Mouse (Mus musculus): ENCODE results near the gene Tmc6.
A peak's percentile ranks its signal among the peaks of the same experiment; 100 is the strongest.

Tmc6 gene

DNA sequence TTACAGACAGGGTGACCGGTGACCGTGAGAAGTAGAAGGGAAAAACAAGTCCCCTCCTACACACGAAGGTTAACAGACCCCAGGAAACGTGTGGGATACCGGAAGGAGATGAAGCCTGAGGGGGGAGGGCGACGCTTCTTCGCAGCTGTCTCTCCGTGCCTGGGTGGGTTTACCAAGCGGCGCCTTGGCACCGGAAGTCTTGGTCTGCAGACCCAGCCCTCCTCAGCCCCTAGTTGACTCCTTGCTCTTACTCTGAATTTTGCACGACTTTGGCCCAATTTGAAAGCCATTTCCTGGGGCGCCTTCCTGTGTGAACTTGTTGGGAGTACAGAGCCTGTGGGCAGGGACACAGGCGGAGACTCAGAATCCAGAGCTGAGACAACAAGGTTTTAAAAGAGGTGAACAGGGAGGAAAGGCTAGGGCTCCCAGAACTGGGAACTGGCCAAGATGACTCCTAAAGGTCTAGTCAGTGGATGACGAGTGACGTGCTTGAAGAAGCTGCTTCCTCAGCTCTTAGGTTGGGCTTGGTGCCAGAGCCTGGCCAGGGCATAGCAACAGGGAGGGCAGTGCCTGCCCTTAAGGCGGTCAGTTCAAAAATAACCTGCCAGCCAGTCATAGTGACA lies 688 bp downstream of the Tmc6 start:
- no peak for ATAC-seq (ENCODE audit: low TSS enrichment)

DNA sequence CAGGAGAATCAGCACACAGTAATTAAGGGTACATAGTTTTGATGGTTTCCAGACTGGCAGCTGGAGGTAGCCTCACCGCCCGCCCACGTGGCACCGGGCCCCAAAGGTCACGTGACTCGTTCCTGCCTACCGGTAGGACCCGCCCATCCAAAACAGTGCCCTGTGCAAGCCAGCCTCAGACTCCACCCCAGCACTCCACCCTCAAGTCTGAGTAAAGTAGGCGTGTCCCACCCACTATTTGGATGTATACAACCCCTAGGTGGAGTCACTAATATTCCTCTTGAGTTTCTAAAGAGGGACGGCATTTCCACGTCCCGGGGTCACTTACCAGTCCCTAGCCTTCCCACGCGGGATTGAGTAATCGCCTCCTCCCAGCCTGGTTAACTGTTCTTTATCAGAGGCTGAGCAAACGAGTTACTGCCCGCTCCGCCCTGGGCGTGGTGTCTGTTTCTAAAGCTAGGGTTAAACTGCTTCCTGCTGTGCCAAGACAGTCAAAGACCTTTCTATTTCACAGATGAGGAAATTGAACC lies 1.4 kb downstream of the Tmc6 start:
- ATAC-seq (ENCODE audit: low TSS enrichment) = no peak

DNA sequence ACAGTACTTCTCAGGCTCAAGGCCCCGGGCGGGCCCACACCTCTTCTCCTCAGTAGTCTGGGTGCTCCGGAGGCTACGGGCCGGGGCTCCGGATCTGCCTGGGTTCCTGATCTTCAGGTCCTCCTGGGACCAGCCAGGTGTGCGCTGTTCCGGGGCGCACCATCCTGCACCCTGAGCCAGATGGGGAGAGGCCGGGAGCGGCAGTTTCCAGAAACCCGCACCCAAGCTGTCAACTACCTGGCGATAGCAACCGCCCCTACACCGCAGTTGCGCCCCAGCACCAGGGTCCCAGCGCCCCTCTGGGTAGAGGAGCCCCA lies 1.8 kb downstream of the Tmc6 start:
- no peak for ATAC-seq (ENCODE audit: low TSS enrichment)

DNA sequence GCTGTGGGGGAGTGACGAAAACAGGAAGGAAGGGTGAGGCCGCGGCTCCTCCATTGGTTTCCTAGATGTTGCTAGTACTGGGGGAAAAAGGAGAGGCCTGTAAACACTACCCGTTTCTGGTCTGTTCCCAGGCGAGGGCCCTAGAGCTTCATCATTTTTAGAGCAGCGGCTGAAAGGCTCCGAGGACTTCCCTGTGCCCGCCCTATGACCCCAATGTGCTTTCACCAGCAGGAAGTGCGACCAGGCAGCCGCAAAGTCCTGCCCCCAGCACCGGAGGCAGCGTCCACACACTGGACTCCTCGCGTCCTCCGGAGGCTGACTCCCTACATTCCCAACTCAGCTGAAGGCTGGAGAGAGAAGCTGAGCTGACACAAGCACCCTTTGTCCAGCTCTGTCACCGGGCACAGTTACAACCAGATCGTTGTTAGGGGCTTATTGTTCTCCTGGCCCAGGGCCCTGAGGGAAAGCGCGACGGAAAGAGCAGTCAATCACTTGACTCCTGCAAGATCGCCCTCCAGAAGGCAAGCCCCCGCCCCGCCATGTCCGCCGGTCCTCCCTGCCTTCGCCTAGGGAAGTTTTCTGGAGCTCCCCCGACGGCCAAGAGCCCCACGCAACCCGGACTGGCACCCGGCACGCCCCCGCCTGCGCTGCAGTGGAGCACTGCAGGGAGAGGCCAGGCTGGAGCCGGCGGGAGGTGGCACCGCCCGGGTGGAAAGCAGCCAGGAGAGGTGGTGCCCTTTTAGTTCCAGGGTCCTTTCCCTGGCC lies 2.4 kb downstream of the Tmc6 start:
- peak; percentile 53; the same call in 1 of the 2 replicates for ATAC-seq (ENCODE audit: low TSS enrichment)

DNA sequence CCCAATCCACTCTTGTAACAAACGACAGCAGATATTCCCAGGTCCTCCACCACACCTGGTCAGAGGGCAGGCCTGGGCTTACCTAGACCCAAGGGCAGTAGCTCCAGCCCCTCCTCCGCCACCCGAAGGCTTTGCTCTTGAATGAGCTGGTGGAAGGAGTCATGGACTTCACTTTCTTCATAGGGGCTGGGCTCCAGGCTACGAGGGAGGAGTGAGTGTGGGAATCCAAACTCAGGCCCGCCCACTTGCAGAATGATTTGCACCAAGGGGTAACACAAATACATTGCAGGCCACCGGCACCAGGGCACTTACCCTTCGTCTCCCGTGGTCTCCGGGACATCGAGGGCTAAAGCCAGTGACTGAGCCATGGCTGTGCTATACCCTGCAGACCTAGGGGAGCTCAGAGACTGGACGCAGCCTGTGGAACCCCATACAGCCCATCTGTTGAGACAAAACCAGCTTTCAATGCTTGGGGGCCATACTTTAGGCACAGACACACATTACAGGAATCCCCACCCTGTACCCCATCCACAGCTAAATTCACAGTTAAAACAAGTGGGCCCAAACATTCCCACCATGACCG lies 3.1 kb downstream of the Tmc6 start:
- no peak for ATAC-seq (ENCODE audit: low TSS enrichment)

DNA sequence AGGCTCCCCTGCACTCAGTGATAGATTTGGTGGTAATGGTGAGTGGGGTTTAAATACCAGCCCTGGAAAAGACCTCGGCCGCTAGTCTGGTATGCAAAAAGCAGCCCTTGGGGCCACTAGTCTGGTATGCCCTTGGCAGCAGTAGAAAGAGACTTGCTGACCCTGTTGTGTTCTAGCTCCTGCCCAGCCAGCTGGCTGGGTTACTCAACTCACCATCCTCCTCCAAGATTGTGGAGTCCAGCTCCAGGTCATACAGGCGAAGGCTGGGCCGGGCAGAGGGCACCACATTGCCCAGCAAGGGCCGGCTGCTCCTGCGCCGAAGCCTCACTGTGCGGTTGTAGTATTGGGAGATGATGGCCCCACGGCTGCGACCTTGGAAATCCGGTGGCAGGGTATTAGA lies 4.0 kb downstream of the Tmc6 start:
- ATAC-seq (ENCODE audit: low TSS enrichment) = no peak

DNA sequence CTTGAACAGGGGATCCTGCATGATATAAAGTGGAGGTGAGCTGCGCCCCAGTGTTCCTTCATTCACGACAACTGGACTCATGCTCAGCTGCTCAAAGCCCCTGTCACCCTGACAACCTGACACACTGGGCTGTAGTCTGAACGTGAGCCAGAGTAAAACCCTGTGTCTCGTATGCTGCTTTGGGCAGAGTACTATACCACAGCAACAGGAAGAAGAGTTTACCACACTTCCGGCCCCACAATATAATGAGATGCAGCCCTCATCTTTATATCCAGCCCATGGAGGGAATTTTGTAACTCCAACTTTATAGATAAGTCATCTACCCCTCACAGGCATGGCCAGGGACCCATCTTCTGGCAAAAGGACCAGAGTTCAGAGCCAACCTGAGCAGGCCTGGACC lies 4.9 kb downstream of the Tmc6 start:
- no peak for ATAC-seq (ENCODE audit: low TSS enrichment)

DNA sequence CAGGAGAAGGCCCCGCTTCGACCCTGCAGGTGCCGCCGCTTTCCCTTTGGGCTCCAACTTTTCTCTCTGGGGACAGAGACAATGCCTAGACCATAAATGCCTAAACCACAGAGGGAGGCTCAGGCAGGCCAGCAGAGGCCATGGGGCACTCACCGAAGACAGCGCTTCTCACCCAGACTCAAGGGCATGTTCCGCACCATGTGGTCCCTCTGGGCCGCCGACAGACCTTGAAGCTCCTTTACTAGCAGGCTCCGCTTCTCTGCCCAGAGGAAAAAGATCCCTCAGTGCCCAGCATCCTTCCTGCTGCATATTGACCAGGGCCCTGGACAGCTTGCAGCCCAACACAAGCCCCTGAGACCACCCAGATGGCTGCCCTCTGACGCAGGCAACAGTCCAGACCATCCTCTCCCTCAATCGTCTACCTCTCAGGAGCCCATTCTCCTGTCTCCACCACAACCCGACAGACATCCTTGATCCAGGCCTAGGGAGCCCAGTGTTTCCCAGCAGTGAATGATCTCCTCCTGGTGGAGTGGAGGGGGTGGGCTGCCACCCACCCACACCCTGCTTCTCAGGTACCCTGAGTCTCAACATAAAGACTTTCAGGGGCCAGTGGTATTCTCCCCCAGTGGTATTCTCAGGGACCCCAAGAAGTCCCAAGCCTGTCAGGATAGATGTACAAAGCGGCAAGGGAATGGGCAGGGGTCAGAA lies 5.8 kb downstream of the Tmc6 start:
- ATAC-seq (ENCODE audit: low TSS enrichment) = no peak

DNA sequence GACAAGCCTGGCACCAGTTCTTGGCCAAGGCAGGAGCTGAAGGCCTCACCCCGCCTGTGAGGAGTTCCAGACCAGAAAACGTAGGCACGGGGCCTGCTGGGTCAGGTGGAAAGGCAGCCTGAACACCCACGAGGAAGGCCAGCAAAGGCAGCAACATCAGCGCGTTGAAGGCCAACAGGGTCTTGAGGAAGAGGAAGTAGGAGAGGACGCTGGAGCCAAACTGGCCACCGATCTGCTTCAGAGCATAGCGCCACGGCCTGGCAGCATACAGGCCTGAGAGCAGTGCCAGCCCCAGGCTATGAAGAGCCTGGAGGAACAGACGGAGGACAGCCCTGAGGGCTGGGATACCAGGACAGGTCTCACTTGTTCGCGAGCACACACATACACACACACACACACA lies 6.5 kb downstream of the Tmc6 start:
- ATAC-seq (ENCODE audit: low TSS enrichment) = no peak

DNA sequence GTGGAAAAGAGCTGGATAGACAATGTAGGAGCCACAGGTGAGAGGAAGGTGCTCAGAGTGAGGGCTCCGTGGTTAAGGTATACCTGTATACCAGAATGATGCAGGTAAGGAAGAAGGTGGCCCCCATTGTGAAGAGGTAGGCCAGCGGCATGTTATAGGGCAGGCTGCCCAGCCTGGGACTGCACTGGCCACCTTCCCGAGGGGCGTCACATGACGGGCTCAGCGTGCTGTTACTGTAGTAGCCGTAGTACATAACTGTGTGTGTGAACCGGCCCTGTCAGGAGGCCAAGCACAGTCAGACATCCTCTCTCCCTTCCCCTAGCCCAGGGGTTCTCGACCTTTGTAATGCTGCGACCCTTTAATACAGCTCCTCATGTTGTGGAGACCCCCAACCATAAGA lies 7.1 kb downstream of the Tmc6 start:
- no peak for ATAC-seq (ENCODE audit: low TSS enrichment)

DNA sequence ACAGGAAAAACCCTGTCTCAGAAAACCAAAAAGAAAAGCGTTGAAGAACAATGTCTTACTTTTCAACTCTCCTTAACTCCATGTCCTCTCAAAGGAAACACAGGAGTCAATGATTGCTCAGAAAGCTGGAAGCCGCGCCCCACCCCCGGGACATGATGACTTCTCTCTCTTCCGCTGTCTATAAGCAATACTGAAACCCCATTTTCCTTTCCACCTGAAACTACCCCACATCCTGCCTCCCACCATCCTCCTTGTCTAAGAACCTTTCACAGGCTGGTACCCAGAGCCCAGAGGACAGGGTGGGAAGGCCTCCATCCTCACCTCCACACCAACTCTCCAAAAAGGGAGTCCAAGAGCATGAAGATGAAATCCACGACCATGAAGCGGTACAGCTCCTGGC lies 9.6 kb downstream of the Tmc6 start:
- ATAC-seq (ENCODE audit: low TSS enrichment) = no peak

DNA sequence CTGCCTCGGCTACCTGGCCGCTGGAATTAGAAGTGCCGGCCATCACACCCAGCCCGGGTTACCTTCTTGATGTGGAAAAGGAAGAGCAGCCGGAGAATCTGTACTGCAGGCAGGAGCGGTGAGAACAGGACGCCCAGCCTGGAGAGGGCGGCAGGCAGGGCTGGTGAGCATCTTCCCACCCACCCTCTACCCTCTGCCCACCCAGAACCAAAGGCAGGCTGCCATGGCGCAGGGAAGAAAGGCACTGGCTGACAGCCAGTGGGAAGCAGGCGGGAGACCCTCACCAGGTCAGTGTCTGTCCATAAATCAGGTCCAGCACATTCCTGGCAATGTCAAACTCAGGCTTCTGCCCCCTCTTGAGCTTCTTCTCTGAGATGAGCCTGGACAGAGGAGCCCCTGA lies 11.6 kb downstream of the Tmc6 start:
- no peak for ATAC-seq (ENCODE audit: low TSS enrichment)

DNA sequence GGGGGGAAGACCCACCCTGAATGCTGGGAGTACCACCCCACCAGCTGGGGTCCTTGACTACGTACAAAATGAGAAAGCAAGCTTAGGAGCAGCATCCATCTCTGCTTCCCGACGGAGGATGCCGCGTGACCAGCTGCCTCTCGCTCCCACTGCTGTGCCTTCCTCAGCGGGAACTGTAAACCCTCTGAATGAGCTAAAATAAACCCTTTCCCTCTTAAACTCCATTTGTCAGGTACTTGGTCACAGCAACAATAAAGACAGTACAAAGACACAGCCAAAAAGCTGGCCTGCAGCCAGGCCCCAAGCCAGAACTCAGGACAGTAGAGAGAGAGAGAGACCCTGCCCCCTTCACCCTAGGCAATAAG lies 12.3 kb downstream of the Tmc6 start:
- no peak for ATAC-seq (ENCODE audit: low TSS enrichment)

DNA sequence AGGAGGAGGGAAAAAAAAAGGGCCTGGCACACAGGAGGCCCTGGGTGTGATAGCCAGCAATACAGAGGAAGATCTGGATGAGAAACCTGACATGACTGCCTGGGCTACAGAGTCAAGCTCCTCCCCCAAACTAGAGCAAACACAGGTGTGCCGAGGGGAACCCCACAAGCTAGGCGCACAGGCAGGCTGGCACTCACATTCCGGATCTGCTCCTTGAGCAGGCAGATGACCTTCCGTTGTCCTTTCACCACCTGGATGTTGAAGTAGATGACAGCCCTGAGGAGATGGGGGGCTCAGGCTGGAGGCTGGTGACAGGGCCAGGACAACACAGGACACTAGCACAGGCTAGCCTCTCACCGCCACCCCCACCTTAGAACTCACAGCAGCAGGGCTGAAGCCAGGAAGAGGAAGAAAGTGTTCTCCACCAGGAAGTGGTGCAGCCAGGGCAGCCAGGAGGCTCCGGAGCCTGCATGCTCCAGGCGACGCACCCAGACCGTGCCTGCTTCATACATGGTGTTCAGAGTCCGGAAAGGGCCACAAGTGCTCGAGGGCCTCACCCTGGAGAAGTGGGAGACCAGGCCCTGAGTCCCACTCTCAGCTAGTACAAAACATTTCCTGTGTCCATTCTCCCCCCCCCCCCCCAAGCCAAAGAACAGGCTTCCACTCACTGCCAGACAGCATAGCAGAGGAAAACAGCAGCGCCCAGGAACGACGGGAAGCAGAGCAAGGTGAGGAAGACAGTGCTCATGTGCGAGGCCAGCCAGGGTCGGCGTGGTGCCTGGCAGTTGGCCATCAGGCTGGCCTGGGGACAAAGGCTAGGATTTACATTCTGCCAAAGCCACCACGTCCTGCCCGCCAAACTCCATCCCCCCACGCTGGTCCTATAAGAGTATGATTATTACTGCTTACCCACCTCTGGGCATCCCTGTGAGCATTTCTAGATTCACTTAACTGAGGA lies 13.0 kb downstream of the Tmc6 start:
- ATAC-seq (ENCODE audit: low TSS enrichment) = no peak

DNA sequence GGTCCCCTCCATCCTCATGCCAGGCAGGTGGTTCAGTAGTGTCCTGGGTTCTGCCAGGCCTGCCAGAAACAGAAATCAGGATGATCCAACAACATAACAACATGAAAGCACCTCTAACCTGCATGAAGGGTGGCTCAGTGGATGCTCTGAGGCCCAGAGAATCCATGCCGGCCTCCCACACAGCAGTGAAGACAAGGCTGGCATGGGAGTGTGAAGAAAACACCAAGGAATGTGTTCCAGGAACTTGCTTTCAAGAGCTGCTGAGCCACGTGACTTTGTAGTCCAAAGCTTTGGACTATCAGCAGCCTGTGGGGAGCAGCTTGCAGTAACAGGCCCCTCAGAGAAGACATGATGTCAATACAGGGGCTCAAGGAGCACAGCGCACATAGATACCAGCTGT lies 15.7 kb downstream of the Tmc6 start:
- peak; percentile 47 for ATAC-seq (ENCODE audit: low TSS enrichment)

DNA sequence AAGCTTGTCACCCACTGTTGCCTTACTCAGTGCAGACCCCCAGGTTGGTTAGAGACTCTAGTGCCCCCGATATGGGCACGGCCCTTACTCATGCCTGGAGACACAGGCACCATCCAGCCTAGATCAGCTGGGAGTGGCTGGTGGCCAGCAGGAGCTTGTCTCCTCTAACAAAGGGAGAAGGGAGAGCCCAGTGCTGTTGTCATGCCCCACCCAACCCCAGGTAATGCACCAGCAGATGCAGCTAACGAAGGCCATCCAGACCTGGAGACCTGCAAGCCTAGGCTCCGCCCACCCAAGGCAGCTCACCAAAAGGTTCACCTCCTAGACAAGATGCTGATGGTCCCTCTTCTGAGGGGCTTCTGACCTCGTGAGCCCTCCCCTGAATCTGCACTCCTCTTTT lies 16.6 kb downstream of the Tmc6 start:
- ATAC-seq (ENCODE audit: low TSS enrichment) = no peak

DNA sequence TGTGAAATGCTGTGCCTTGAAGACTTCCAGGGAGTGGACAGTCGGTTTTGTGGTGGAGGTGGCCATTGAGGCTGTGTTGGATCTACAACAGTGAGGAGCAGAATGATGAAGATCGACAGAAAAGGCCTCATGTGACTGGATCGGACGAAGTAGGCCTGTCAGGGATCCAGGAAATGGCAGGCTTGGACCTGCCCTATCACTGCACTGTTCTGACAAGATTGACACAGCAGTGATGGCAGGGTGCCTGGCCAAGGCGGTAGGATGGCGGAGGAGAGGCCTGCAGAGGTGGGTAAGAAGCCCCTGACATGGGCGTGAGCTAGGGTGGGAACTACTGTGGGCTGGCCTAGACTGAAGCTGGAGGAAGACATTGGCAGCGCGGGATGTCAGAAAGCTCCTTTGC lies 17.7 kb downstream of the Tmc6 start:
- ATAC-seq (ENCODE audit: low TSS enrichment) = no peak

DNA sequence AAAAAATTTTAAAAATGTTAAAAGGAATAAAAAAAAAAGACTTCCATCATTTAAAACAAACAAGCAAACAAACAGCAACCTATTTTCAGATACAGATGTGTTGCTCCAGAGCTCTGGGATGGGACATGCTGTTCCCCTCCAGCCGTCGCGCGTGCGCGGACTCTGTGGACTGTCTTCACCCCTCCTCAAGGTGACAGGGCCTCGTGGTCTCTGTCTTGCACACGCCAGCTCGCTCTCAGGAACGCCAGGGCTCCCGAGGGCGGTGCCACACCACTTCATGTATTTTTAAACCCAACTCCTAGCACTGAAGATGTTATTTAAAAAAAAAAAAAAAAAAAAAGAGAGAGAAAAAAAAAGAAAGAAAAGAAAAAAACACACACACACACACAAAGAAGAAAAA lies 19.8 kb downstream of the Tmc6 start:
- ATAC-seq (ENCODE audit: low TSS enrichment) = no peak

DNA sequence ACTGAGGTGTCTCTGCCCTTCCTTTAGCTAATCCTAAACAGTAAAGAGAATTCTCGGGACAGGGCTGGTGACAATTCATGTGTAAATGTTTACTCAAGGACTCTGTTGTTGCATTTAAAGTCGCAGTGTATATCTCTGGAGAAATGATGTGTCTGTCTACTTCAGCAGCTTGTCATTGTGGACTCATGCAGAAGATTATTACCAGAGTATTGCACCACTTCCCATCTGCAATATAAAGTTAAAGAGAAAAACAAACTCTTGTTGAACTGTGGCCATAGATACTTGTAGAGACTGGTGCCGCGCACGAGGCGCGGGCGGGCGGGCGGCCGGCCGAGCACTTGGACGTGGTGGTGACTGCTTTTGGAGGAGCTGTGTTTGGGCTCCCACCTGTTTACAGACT lies 20.2 kb downstream of the Tmc6 start:
- no peak for ATAC-seq (ENCODE audit: low TSS enrichment)

DNA sequence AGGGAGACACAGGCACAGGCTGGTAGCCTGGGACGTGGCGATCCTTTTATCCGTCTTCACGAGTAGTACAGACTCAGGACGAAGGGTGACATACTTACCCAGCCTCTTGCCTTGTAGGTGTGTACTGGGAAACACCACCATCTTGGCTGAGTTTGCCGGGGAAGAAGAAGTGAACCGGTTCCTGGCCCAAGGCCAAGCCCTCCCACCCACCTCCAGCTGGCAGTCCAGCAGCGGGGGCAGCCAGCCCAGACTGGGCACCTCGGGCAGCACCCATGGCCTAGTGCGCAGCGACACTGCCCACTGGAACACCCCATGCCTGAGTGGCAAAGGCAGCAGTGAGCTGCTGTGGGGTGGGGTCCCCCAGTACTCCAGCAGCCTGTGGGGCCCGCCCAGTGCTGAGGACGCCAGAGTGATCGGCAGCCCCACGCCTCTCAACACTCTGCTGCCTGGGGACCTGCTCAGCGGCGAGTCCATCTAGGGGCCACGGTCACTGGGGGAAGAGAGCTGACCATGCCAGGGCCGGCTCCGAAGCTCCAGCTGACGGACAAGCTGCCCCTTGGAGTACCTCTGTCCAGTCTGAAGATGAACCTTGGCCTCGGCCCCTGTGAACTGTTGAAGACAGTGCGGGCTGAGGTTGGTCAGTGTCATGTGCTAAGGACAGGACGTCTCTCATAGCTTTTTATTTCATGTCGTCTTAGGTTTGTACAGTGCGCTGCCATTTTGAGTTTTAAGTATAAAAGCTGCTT lies 21.5 kb downstream of the Tmc6 start:
- 0 out of 2 replicates have a peak, but pooled peaks have one; percentile 14 for ATAC-seq (ENCODE audit: low TSS enrichment)

DNA sequence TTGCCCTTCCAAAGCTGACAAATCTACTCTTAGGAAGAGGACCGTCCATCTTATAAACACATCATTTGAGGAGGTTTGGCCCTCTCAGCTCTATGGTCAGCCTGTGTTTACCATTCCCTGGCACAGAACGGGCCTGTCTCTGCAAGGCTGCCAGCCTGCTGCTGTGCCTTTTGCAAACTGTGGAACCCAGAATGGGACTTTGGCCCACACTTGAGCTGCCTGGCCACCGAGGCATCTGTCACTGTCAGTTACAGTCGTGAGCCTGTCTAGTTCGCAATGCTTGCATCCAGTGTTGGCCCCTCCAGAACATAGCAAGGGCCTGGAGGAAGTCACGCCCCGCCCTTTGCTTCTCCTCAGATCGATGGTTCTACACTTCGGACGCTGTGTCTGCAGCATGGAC lies 22.7 kb downstream of the Tmc6 start:
- no peak for ATAC-seq (ENCODE audit: low TSS enrichment)
